Mouse (Mus musculus): ENCODE results near the gene Efl1.
"Not testable (repeated sequence)": the region's sequence is repeated elsewhere in the genome, so short reads cannot be mapped to it uniquely, and the experiment has no call there.

Efl1 gene

DNA sequence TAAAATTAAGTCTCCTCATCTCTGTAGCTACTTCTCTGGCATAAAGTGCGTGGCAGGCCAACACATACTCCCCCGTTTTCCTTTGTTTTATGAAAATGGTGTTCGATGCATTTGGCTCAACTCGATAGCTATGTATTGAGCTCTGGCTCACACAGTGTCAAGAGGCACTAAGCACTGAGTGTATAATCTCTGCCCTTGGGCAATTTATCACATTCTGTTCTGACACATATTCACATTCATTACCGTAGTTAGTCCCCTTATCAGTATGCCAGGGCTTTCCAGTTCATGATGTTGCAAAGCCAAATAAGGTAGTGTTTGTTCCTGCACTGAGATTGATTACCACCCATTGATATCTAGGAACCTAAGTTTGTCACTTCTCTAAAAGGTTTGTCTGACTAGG is 71.3 kb downstream of the Efl1 start:
- DNase-seq (ENCODE audit: low read depth, low spot score): no peak

DNA sequence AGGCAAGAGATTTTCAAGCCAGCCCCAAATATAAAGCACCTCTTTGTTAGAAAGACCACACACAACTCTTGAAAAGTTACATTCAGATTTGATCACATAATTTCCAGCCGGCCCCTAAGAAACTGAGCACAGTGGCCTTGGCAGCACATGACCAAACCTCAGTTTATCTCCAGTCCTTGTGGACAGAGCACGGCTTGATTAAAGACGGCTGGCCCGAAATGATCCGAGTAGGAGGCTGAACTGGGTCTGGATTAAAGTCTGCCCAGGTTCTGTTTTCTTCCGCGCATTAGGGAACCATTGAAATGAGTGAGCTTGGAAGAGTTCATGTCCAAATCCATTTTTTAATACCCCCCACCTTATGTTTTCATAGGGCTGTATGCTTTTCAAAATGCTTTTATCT is 72.1 kb downstream of the Efl1 start:
- no peak for DNase-seq (ENCODE audit: low read depth, low spot score)

DNA sequence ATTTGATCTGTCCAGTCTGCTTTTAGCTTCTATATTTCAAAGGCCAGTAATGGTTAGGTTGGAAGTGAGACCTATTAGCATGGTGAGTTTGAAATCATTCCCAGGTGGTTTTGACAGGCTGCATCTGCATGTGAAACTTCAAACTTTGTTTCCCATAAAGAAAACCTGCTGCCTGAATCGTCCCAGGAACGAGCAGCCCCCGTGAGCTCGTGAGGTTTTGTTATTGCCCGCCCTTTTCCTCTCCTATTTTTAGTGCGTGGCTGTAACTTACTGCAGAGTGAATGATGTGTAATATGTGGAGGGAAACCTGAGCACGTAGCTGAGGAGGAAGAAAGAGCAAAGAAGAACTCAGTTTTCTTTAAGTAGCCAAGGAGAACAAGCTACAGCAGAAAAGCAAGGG is 72.5 kb downstream of the Efl1 start:
- DNase-seq (ENCODE audit: low read depth, low spot score): no peak

DNA sequence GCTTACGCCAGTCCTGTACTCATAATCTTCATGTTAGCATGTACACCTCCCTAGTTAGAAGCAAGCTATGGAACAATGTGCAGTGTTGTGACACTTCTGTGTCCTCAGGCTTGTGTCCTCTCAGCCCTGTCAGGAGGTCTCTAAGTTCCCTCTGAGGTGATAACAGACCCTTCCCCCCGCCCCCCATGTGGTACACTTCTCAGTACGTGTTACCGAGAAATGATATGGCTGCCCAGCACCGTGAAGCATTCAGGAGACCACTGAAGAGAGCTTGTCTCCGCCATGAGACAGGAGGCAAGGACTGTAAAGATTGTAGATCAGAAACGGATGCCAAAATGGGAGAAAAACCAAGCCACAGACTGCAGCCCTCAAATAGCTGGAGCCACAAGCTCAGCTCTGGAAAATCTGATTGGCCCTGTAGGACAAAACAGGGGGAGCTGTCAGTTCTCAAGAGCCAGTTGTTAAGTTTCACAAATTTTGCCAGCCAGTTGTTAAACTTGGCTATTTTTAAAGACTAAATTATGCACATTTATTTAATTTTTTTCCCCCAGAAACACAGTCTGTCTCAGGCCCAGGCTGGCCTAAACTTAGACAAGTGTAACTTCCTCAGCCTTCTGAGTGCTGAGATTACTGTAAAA is 74.2 kb downstream of the Efl1 start:
- no peak for DNase-seq (ENCODE audit: low read depth, low spot score)

GRCm38 (mm10) chr7:82723151-82723871 is 74.9 kb downstream of the Efl1 start:
- DNase-seq (ENCODE audit: low read depth, low spot score): no peak

GRCm38 (mm10) chr7:82724491-82724890 is 76.1 kb downstream of the Efl1 start:
- DNase-seq (ENCODE audit: low read depth, low spot score): no peak

DNA sequence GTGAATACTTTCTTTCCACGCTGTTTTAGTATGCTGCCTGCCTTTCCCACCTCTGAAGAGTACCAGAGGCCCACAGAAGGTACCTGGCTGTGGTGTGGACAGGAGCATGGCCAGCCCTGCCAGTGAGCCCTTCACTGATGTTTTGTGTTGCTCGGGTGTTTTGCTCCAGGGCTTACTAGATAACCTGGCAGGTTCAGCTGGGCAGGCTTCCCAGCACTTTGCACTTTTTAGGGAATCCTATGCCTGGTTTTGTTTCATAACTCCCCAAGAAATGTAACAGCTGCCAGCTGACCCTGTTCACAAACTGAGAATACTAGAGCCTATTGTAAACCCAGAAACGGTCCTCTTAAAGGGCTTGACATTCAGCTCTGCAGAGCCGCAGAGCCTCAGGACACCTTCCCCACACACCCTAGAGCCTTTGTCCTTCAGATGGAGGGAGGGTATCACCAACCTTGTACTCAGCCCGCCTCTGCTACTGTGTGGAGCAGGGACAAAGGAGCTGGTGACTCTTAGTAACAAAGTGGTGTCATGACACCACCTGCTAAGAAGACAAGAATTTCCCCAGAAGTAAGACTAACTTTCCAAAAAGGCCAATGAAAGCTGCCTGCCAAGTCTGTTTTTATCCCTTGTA is 76.7 kb downstream of the Efl1 start:
- DNase-seq (ENCODE audit: low read depth, low spot score): no peak

DNA sequence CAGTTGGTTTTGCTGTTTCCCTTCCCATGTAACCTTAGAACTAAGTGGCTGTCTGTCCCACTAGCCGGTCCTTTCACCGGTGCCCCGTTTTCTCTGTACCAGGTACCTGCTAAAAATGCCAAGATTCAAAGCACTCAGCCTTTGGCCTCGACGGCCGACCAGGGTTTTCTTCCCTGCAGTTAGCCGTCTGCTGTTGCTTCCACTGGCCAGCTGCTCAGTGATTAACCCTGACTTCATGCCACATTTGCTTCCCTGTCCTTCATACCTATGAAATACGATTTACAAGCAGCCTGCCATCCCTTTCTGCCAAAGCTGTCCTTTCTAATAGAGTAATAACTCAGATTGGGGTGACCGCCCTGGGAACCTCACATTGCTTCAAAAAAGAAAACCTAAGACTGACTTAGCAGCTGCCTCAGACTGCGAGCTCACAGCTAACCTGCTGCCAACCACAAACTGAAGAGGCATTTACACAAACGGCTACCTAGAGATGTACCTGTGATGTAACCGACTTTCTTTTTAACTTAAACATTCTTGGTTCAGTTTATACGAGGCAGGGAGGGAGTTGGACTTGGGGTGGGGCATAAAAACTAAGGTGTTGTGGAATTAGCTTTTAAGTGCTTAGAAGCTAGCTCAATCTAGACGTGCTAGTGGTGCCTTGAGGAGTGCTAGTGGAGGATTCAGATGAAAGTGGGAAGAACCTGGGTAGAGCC is 77.5 kb downstream of the Efl1 start:
- DNase-seq (ENCODE audit: low read depth, low spot score): no peak

- DNase-seq (ENCODE audit: low read depth, low spot score): no peak
Measured at GRCm38 (mm10) chr7:82727066-82727465, 78.7 kb downstream of the Efl1 start.

DNA sequence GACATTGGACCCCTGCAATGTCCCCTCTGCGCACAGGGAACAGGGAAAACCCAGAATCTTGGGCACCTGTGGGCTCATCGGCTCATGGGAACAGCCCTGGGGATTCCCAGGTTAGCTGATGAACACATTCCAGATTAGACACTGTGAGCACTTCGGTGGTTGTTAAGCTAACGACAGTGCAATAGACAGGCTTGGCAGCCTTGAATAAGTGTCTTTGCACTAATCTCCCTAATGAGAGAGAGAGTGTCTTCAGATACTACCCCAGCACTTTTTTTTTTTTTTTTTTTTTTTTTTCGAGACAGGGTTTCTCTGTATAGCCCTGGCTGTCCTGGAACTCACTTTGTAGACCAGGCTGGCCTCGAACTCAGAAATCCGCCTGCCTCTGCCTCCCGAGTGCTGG is 80.6 kb downstream of the Efl1 start:
- not testable (repeated sequence) for DNase-seq (ENCODE audit: low read depth, low spot score)

- DNase-seq (ENCODE audit: low read depth, low spot score): no peak
Measured at GRCm38 (mm10) chr7:82733118-82733517, 84.7 kb downstream of the Efl1 start.

- peak; percentile 16 for DNase-seq (ENCODE audit: low read depth, low spot score)
Measured at GRCm38 (mm10) chr7:82733995-82734394, 85.6 kb downstream of the Efl1 start.

DNA sequence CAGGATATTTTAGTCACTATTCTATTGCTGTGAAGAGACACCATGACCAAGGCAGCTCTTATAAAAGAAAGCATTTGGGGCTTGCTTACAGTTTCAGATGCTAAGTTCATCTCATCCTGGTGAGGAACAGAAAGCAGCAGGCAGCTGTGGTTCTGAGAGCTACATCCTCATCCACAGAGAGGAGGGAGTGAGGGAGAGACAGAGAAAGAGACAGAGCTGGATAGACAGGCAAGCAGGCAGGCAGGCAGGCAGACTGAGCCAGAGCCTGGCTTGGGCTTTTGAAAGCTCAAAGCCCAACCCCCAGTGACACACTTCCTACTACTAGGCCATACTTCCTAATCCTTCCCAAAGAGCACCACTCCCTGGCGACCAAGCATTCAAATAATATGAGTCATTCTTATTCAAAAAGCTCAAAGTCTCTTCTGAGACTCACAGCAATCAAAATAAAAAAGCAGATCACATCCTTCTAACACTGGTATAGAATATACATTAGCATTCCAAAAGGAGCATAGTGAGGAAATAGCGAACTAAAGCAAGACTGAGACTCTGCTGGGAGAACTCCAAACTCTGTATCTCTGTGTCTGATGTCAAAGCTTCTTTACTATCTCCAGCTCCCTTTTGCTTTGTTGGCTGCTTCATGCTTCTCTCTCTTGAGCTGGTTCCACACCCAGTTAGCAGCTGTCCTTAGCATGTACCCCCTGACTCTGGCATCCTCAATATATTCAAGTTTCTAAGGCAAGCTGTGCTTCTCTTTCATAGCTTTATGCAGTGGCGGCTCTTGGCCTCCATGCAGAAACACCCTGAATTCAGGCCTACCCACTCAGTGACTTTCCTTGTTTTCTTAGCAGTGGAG is 86.6 kb downstream of the Efl1 start:
- peak; percentile 50 for DNase-seq (ENCODE audit: low read depth, low spot score)

DNA sequence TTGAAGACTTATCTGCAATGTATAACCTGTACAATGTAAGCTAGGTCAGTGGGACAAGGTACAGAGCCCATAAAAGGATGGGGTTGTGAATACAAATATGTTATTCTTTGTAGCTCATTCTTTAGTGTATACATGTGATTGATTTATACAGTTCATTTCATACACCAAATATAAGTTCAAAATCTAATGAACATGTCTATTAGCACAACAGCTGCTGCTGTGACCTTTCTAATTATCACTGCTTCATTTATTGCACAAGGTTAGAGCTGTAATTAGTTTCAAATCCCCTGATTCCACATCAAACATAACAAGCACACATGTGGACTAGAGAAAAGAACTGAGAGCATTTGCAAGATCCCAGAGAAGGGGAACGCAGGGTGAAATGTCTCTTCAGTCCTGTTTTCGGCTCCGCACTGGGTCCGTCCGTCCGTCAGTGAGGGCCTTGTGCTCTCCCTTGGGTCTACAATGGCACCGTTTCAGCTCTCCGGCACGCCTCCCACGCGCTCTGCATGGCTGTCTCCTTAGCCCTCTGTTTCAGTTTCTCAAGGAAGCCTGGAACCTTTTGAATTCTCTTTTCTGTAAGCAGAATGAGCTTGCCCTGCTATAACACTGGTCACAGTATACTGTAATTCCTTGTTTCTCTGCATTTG is 94.8 kb downstream of the Efl1 start:
- DNase-seq (ENCODE audit: low read depth, low spot score): no peak

DNA sequence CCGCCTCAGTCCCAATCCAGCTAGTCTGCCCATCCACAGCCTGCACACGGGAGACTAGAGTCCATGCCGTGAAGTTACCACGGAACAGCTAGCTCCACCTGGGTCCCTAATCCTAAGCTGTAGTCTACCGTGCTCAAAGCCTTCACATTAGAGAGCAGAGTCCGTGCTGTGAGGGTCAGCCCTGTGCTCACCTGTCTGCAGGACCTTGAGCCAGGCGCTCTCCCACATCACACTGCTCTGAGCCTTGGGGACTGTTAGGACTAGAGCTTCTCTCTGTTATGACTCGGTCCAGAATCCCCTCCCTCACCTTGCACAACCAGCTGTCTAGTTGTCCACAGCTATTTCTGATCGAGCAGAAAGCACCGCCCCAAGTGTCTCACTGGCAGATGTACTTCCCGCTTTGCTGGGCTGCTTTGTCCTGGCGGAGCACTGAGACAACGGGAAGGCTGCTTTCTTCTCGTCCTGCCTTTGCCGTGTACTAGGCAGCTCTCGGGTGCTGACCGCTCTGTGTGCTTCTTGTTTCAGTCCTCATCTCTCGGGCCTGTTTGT is 95.8 kb downstream of the Efl1 start:
- no peak for DNase-seq (ENCODE audit: low read depth, low spot score)

- no peak for DNase-seq (ENCODE audit: low read depth, low spot score)
Measured at GRCm38 (mm10) chr7:82748812-82749211, 100.4 kb downstream of the Efl1 start.

DNA sequence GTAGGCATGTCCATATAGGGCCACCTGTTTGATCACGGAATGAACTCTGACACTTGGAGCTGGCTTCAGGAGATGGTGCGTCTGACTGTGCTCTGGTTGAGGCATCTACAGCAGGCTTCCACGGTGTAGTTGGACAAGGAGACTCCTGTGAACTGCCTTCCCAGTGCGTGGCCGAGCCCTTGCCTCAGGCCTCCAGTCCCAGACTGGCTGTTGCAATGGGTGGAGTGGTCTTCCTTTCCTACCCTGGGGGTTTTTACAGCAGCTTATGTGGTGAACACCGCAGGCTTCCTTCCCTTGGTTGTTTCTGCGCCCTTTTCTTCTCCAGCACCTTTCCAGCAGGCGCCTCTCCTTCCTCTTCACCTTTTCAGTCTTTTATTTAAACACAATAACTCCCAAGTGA is 100.8 kb downstream of the Efl1 start:
- no peak for DNase-seq (ENCODE audit: low read depth, low spot score)

- DNase-seq (ENCODE audit: low read depth, low spot score): no peak
Measured at GRCm38 (mm10) chr7:82752171-82753085, 104.0 kb downstream of the Efl1 start.

GRCm38 (mm10) chr7:82755602-82756155 is 107.3 kb downstream of the Efl1 start:
- DNase-seq (ENCODE audit: low read depth, low spot score): no peak

Measured in A20 (cell line).